Mouse (Mus musculus) embryonic fibroblast, embryonic 13.5 days (primary cell): ENCODE data around the gene Palm3.

Experiments
- CTCF ChIP-seq: IDR thresholded peaks from 2 replicates; pipeline ENCODE4 v1.5.1; 2011; ENCODE audit warnings: mild to moderate bottlenecking, control low read depth, low read length, moderate library complexity, borderline replicate concordance; ENCODE audit not compliant: insufficient read depth
- POLR2A ChIP-seq: IDR thresholded peaks from 2 replicates; pipeline ENCODE4 v1.6.1; 2011; ENCODE audit warnings: low read depth, mild to moderate bottlenecking, control low read depth, low read length, moderate library complexity

- TF ChIP-seq POLR2A (no peak), CTCF (no peak)
Measured at GRCm38 (mm10) chr8:84059226-84059625, 38.0 kb downstream of the Palm3 start.
